Mouse (Mus musculus) C2C12 (cell line): ENCODE results near the gene Tbata. TPM values are rescaled to one million over a fixed set of nuclear protein-coding genes. Genes with fewer than 3 reads are reported as not detected.

ENCODE experiments used
- H3K27me3 ChIP-seq: one replicate; pipeline ENCODE4 v1.6.1; 2011; ENCODE audit not compliant: control insufficient read depth, insufficient read depth, insufficient read length
- H3K36me3 ChIP-seq: one replicate; pipeline ENCODE4 v1.6.1; 2011; ENCODE audit not compliant: control insufficient read depth, insufficient read depth
- H3K4me3 ChIP-seq: one replicate; pipeline ENCODE4 v1.5.1; 2011; ENCODE audit warnings: mild to moderate bottlenecking, control low read depth; ENCODE audit not compliant: poor library complexity, insufficient read depth, severe bottlenecking
- H3K79me2 ChIP-seq: one replicate; pipeline ENCODE4 v1.6.1; 2011; ENCODE audit not compliant: control insufficient read depth, insufficient read depth
- H3K79me3 ChIP-seq: one replicate; pipeline ENCODE4 v1.6.1; 2011; ENCODE audit warnings: low read depth, control low read depth
- H3ac ChIP-seq: one replicate; pipeline ENCODE3; 2011; ENCODE audit warnings: low read depth; ENCODE audit not compliant: control insufficient read depth, insufficient read length
- CEBPB ChIP-seq: IDR thresholded peaks from one replicate; pipeline ENCODE4 v1.6.1; 2011; ENCODE audit warnings: low read depth, mild to moderate bottlenecking, control low read depth, moderate library complexity
- CTCF ChIP-seq: IDR thresholded peaks from one replicate; pipeline ENCODE4 v1.5.1; 2011; ENCODE audit not compliant: control insufficient read depth, insufficient read depth, insufficient read length
- FOSL1 ChIP-seq: IDR thresholded peaks from one replicate; pipeline ENCODE4 v1.8.0; 2011; ENCODE audit warnings: mild to moderate bottlenecking, low read length; ENCODE audit not compliant: poor library complexity, insufficient read depth, severe bottlenecking
- MAX ChIP-seq: IDR thresholded peaks from one replicate; pipeline ENCODE4 v1.6.1; 2011; ENCODE audit warnings: mild to moderate bottlenecking, control low read depth
- MYOD1 ChIP-seq: IDR thresholded peaks from one replicate; pipeline ENCODE4 v1.6.1; 2011; ENCODE audit warnings: low read depth; ENCODE audit not compliant: control insufficient read depth, insufficient read length
- MYOG ChIP-seq: IDR thresholded peaks from one replicate; pipeline ENCODE4 v1.6.1; 2011; ENCODE audit not compliant: control insufficient read depth, insufficient read length; ENCODE audit errors: extremely low read depth
- USF1 ChIP-seq: IDR thresholded peaks from one replicate; pipeline ENCODE4 v1.6.1; 2011; ENCODE audit warnings: low read depth, mild to moderate bottlenecking, control low read depth, moderate library complexity
- polyA plus RNA-seq: library from polyadenylated mRNA; unstranded; fragments of >200 nt; fragmentation: generic; extraction: Trizol; gene quantifications from one replicate; pipeline ENCODE4 v1.2.1, GENCODE M21; 2012; ENCODE audit warnings: missing spikeins

Tbata gene
- polyA plus RNA-seq, 1 experiment, result not detected

GRCm38 (mm10) chr10:61231756-61232155 lies 60.0 kb downstream of the Tbata start:
- H3K36me3 ChIP-seq, result peaks cover 7% of the 10 kb centered on the region
- no peaks in the 10 kb centered on the region for H3K79me2 ChIP-seq
- TF ChIP-seq USF1, result no peak
- TF ChIP-seq MYOG, result no peak
- no peak for TF ChIP-seq FOSL1
- no peak for TF ChIP-seq CEBPB
- no peak for TF ChIP-seq CTCF
- TF ChIP-seq MYOD1, result no peak
- TF ChIP-seq MAX, result no peak
- H3K4me3 ChIP-seq, result no peak overlapping the region
- H3K79me3 ChIP-seq, result no peaks in the 10 kb centered on the region
- H3ac ChIP-seq, result no peak overlapping the region
- H3K27me3 ChIP-seq, result no peaks in the 10 kb centered on the region

GRCm38 (mm10) chr10:61232858-61233567 lies 61.3 kb downstream of the Tbata start:
- H3K36me3 ChIP-seq, result peaks cover 7% of the 10 kb centered on the region
- H3K79me3 ChIP-seq, result no peaks in the 10 kb centered on the region
- TF ChIP-seq USF1, result no peak
- no peak for TF ChIP-seq MYOG
- TF ChIP-seq CTCF, result no peak
- TF ChIP-seq CEBPB, result no peak
- no peak for TF ChIP-seq FOSL1
- no peak for TF ChIP-seq MYOD1
- no peak for TF ChIP-seq MAX
- no peaks in the 10 kb centered on the region for H3K27me3 ChIP-seq
- H3K79me2 ChIP-seq, result no peaks in the 10 kb centered on the region
- no peak overlapping the region for H3K4me3 ChIP-seq
- no peak overlapping the region for H3ac ChIP-seq

GRCm38 (mm10) chr10:61234319-61234718 lies 62.6 kb downstream of the Tbata start:
- TF ChIP-seq MAX, result no peak
- no peak for TF ChIP-seq MYOD1
- no peak for TF ChIP-seq MYOG
- no peak for TF ChIP-seq FOSL1
- TF ChIP-seq CEBPB, result no peak
- TF ChIP-seq USF1, result no peak
- no peak for TF ChIP-seq CTCF
- H3K36me3 ChIP-seq, result peaks cover 3% of the 10 kb centered on the region
- no peak overlapping the region for H3ac ChIP-seq
- H3K27me3 ChIP-seq, result no peaks in the 10 kb centered on the region
- no peaks in the 10 kb centered on the region for H3K79me3 ChIP-seq
- no peaks in the 10 kb centered on the region for H3K79me2 ChIP-seq
- no peak overlapping the region for H3K4me3 ChIP-seq

- Histone ChIP-seq H3K27me3 (no peaks in the 10 kb centered on the region), H3K4me3 (no peak overlapping the region), H3K79me2 (no peaks in the 10 kb centered on the region), H3K79me3 (no peaks in the 10 kb centered on the region), H3K36me3 (peaks cover 8% of the 10 kb centered on the region), H3ac (no peak overlapping the region)
- TF ChIP-seq USF1 (no peak), CTCF (no peak), MYOD1 (no peak), MAX (no peak), FOSL1 (no peak), CEBPB (no peak), MYOG (no peak)
Measured at GRCm38 (mm10) chr10:61235677-61236267, 64.0 kb downstream of the Tbata start.

GRCm38 (mm10) chr10:61236683-61237390 lies 65.1 kb downstream of the Tbata start:
- H3K4me3 ChIP-seq, result no peak overlapping the region
- H3K36me3 ChIP-seq, result peaks cover 8% of the 10 kb centered on the region
- H3K79me2 ChIP-seq, result no peaks in the 10 kb centered on the region
- H3K79me3 ChIP-seq, result no peaks in the 10 kb centered on the region
- no peak overlapping the region for H3ac ChIP-seq
- no peak for TF ChIP-seq MAX
- no peak for TF ChIP-seq USF1
- no peak for TF ChIP-seq FOSL1
- no peak for TF ChIP-seq MYOG
- TF ChIP-seq CEBPB, result no peak
- no peak for TF ChIP-seq CTCF
- no peak for TF ChIP-seq MYOD1
- H3K27me3 ChIP-seq, result no peaks in the 10 kb centered on the region
